Mouse (Mus musculus): ENCODE measurements around the gene Adamts20.

GRCm38 (mm10) chr15:94248386-94248785, 216.8 kb downstream of the Adamts20 start:
- TF ChIP-seq POLR2A (IDR thresholded peaks at IDR 0.05; ENCODE audit: control insufficient read depth, extremely low read depth, insufficient read depth, low read length, poor library complexity) (no peak), CTCF (IDR thresholded peaks at IDR 0.05; ENCODE audit: borderline replicate concordance, control insufficient read depth, extremely low read depth, insufficient read depth, low read length, poor library complexity) (no peak)

Measured in thymus, adult 2 months (tissue).